Mouse (Mus musculus) frontal cortex, adult 2 months (tissue): ENCODE data around the gene Mier2. TPM values are rescaled to one million over a fixed set of nuclear protein-coding genes. Genes with fewer than 3 reads are reported as not detected.

Experiments used
- DNase-seq, 2 experiments: peaks; one replicate each; pipeline ENCODE4 v3.0.0; 2022; ENCODE audit warnings: low spot score in 1 of 2; ENCODE audit errors: extremely low spot score in 1 of 2
- polyA plus RNA-seq: library from polyadenylated mRNA; depleted of rRNA; stranded (reverse); fragments of >200 nt; gene quantifications from 2 replicates; pipeline ENCODE4 v1.2.3, GENCODE M21; 2012; rRNA removed

Mier2 gene
- polyA plus RNA-seq = 84.8 and 89.0 TPM in 2 replicates

- DNase-seq = peak; percentile 33 to 81
Observed at GRCm38 (mm10) chr10:79554330-79555237, at the start of gene Mier2. Gene Mier2, minus strand, starts transcription at chr10:79555199.

- peak in 1 of 2 experiments; percentile 62 for DNase-seq
Observed at GRCm38 (mm10) chr10:79597936-79598230, 42.9 kb upstream of the Mier2 start.

GRCm38 (mm10) chr10:79597051-79597935 is 42.3 kb upstream of the Mier2 start:
- peak; percentile 72 to 88 for DNase-seq

DNA sequence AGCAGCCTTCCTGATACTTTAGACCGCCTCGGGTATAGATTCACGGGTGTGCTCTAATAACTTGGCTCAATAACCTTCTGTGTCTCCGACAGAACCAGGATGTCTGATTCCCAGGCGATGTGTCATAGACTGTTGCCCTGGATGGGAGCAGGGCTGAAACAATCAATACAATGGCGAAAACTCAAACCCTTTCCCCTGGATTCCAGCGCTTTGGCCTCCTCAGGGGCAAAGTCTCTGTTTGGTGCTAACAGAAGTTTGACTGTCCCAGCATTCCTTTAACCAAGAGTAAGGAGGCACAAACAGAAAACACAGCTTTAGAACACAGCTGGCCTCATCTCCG is 40.6 kb upstream of the Mier2 start:
- no peak for DNase-seq

DNA sequence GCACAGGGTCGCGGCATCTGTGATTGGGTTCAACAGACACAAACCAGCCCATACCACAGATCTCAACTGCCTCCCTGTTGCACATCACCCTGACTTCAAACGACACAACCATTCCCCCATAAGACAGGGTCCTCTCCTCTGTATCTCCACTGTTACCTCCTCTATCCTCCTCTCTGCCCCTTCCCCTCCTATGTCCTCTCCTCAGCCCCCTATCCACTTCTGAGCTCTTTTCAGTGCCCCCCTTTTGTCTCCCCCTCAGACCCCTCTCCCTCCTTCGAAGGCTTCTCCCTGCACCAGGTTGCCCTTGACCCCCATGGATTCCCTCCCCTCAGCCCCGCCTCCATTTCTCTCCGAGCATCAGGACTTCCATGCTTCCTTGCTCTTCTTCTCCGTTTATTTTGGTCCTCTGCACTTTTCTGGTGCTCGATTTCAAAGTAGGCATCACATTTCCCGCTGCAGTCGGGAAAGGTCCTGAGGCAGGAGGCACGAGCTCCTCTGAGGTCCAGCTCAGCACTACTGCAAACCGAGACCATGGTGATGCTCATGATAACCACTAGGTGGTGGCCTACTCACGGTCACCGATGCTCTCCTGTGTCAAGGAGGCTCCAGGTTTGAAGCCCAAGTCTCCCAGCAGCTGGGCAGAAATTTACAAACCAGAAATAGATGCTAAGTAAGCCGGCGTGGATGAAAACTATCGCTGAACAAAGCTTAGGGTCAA is 40.0 kb upstream of the Mier2 start:
- DNase-seq = peak; percentile 45 to 85

DNA sequence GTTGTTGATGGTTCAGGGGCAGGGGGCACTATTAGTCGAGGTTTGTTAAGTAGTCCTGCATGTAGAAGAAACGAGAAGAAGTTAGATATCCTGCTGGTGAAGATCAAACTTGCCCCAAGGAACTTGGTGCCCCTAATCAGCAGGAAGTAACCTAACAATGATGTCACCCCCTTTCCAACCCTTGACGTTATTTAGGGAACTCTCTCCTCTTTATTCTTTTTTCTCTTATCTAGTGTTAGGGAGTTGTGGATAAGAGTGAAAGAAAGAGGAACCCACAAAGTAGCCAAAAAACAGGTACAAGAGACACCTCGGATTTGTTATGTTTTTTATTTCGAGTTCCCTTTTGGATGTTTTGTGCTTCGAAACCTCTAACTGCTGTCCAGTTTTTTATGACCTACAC is 39.1 kb upstream of the Mier2 start:
- DNase-seq = no peak

GRCm38 (mm10) chr10:79590702-79591101 is 35.7 kb upstream of the Mier2 start:
- no peak for DNase-seq

DNA sequence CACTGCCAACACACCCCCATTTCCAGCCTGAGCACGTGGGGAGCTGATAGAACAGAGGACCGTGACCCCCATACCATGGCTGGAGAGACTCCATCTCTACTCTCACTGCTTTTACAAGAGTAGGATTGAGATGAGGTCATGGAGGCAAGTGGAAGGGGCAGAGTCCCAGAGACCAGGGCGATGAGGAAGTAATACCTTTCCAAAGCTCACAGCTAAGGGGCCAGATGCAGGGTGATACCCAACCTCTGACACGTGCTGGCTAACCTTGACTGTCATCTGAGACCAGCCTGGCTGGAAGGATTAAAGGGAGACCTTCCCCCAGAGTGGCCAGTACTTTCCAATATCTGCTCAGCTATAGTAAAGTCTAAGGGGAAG is 32.7 kb upstream of the Mier2 start:
- DNase-seq = no peak

DNA sequence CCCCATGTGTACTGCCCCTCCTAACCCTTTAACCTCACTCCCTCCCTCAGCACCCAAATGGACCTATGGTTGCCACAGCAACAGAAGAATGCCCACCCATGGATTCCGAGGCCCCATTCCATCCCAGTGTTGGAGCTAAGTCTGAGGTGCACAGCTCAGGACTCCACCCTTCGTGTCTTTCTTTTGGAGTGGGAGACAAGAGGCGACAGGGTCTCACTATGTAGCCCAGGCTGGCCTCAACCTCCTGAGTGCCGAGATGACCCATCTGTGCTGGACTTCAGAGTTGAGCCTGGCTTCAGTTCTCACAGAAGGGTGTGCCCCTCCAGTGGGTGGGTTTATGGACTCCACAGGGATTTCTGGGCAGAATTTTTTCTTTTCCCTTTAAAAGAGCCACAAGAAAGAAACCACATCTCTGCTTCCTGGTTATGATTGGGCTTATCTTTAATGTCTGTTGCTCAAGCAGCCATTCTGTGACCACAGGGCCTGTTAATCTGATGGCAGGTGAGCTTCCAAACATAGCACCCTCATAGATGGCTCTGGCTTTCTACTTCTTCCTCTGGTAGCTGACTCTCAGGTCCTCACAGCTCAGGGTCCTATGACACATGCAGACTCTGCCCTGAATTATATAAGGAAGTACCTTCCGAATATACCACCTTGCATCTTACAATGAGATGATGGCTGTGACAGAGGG is 32.2 kb upstream of the Mier2 start, which contains the start of gene Theg:
Gene Theg, minus strand, starts transcription at position 271 of the 691 bp plus-strand sequence.
- DNase-seq = no peak

DNA sequence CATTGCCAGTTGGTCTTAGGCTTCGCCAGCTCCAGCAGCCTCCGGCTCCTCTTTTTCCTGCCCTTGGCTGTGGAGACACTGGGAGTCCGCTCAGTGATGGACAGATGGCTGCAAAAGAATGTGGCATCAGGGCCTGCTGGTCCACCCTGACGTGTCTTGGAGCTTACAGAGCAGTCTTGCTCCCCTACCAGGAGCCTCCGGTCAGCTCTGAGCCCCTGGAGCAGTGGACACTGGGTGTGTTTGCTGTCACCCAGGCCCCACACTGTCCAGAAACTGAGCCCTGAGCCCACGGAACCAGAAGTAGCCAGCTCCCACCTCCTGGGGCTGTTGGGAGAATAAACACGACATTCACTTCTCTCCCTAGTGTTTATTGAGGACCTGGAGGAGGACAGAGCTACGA is 31.2 kb upstream of the Mier2 start:
- no peak for DNase-seq

- DNase-seq = no peak
Observed at GRCm38 (mm10) chr10:79585723-79586122, 30.7 kb upstream of the Mier2 start.

- no peak for DNase-seq
Observed at GRCm38 (mm10) chr10:79585136-79585535, 30.1 kb upstream of the Mier2 start.

- no peak for DNase-seq
Observed at GRCm38 (mm10) chr10:79584426-79584825, 29.4 kb upstream of the Mier2 start.

GRCm38 (mm10) chr10:79584021-79584420 is 29.0 kb upstream of the Mier2 start:
- DNase-seq = no peak

DNA sequence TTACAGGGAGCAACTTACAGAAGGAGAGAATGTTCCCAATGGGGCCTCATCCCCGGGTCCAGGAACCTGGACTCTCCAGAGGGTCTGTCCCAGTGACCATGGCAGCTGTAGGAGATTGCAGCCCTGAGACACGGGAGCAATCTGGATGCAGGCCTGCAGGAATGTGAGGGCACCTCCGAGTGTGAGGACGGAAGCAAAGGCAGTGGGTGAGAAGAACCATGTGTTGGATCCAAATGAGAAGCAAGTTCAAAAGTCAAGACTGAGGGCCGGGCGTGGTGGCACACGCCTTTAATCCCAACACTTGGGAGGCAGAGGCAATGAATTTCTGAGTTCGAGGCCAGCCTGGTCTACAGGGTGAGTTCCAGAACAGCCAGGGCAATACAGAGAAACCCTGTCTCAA is 26.5 kb upstream of the Mier2 start:
- DNase-seq = no peak

DNA sequence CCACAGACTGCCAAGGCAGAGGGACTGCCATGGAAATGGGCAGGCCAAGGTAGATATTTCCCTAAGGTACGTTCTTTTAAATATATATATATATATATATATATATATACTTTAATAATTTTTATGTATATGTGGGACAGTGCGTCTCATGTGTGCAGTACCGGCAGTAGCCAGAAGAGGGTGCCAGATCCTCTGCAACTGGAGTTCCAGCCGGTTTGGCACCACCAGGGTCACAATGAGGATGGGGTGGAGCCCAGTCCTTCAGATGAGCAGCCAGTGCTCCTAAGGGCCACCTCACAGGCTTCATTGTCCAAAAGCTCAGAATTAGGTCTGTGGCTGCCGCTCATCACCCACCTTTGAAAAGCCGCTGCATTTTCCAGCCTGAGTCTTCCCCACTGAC is 25.8 kb upstream of the Mier2 start:
- DNase-seq = peak in 1 of 2 experiments; percentile 53

DNA sequence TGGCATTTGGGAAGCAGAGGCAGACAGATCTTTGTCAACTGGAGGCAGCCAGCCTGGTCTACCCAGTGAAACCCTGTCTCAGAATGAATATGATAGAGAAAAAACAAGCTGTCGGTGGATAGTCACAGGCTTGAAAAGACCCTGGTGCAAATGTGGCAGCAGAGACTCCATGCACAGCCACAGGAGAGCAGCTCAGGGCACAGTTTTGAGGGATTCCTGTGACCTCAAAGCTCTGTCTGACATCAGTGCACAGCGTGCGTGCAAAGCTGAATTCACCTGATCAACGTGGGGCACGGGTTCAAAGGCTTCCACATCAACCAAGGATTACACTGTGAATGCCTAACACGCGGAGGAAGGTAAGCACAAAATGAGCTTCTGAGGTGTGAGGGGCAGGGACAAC is 25.4 kb upstream of the Mier2 start:
- no peak for DNase-seq

DNA sequence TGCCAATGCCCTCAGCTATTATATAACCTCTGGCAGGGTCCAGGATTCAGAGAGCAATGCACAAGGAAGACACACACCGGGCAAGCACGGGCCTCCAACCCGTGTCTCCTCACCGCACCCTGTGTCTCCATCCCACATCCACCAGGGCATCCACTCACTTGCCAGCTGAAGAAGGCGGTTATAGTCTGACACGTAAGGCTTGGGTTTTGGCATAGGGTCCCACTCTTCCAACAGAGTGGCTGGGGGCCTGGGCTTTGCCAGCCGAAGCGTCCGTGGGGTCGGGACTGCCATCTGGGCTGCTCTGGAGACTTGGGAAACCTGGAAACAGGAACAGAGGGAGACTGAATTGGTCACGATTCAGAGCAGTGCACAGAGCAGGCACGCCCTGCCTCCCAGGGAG is 24.8 kb upstream of the Mier2 start:
- DNase-seq = no peak

GRCm38 (mm10) chr10:79578891-79579290 is 23.9 kb upstream of the Mier2 start:
- no peak for DNase-seq

GRCm38 (mm10) chr10:79578276-79578675 is 23.3 kb upstream of the Mier2 start:
- DNase-seq = no peak
